ENCODE assay signal across 8 mouse cellular contexts in the genomic region with DNA sequence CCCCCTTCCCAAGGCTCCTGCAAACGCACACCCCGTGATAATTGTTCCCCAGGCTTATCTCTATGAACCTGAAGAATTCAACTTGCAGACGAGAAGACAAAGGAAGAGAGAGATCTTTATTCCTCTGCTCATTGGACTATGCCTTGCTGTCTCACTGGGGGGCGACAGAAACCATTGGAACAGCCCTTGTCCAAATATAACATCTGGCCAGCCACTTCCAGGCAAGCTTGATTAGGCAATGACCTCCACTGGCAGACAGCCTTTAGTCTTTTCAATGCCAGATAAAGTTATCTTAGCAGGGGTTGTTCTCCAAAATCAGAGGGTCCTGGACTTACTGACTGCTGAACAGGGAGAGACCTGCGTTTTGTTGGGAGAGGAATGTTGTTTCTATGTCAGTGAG.
A peak's percentile ranks its signal among the peaks of the same experiment; 100 is the strongest.
DNase-seq lines count a peak whose midpoint lies in the region; ATAC-seq and TF ChIP-seq lines count a peak whose summit lies in the region.
"Had no signal": no experiment of that assay in that cellular context is flagged by ENCODE, and none has a peak within 500 bp of the region (broad histone marks: within the 10 kb centered on the region; RNA-seq: fewer than 3 reads in every experiment).

No protein-coding gene starts in this region.

- peaks cover 16% of the 10 kb centered on the region for H3K27me3 ChIP-seq in midbrain, postnatal 0 days (ENCODE audit: insufficient read depth, low read length)
- H3K27me3 ChIP-seq in midbrain, embryonic 14.5 days (ENCODE audit: control insufficient read depth, insufficient read depth, low read length) = no peaks in the 10 kb centered on the region; the same call in 1 of the 2 replicates

- ATAC-seq in midbrain, postnatal 0 days (ENCODE audit: low FRiP score) = no peak
- ATAC-seq in midbrain, embryonic 14.5 days (ENCODE audit: low FRiP score, low TSS enrichment) = no peak

- H3K4me1 ChIP-seq in midbrain, postnatal 0 days (ENCODE audit: insufficient read depth, low read length) = no peaks in the 10 kb centered on the region
- H3K4me1 ChIP-seq in midbrain, embryonic 14.5 days (ENCODE audit: control insufficient read depth, insufficient read depth, low read length) = no peaks in the 10 kb centered on the region
- H3K4me1 ChIP-seq: liver, embryonic 15.5 days had no signal

- 46% methylated on average over 5 of the region's 5 CpGs for WGBS in midbrain, postnatal 0 days
- 40% methylated on average over 5 of the region's 5 CpGs for WGBS in midbrain, embryonic 14.5 days

- H3K4me3 ChIP-seq in midbrain, postnatal 0 days (ENCODE audit: low read depth, low read length) = no peak overlapping the region
- no peak overlapping the region for H3K4me3 ChIP-seq in midbrain, embryonic 14.5 days (replicated peaks; ENCODE audit: low read depth, low read length)
- H3K4me3 ChIP-seq: liver, embryonic 15.5 days had no signal

- no peak for DNase-seq in midbrain, postnatal 0 days (ENCODE audit: low spot score)
- no peak for DNase-seq in midbrain, embryonic 14.5 days
- peak; percentile 6 for DNase-seq in adrenal gland, postnatal 25 days
- peak; percentile 34 for DNase-seq in kidney, postnatal 14 days
- peak; percentile 16 for DNase-seq in testis, postnatal 14 days (ENCODE audit: low spot score)
- DNase-seq in layer of hippocampus, adult 8-10 months (ENCODE audit: low spot score in 2 of 2) = no peak
- no peak for DNase-seq in cerebellum, postnatal 14 days

- TF ChIP-seq CTCF in midbrain, postnatal 0 days (IDR thresholded peaks at IDR 0.05) = peak; percentile 30; the same call in 1 of the 2 replicates

- no peaks in the 10 kb centered on the region for H3K36me3 ChIP-seq in midbrain, postnatal 0 days (ENCODE audit: insufficient read depth, low read length)
- H3K36me3 ChIP-seq in midbrain, embryonic 14.5 days (ENCODE audit: control insufficient read depth, insufficient read depth, low read length) = no peaks in the 10 kb centered on the region
- H3K36me3 ChIP-seq: liver, embryonic 15.5 days had no signal

- H3K27ac ChIP-seq in midbrain, postnatal 0 days (ENCODE audit: low read depth, low read length) = no peak overlapping the region
- H3K27ac ChIP-seq in midbrain, embryonic 14.5 days (replicated peaks; ENCODE audit: low read depth, low read length) = no peak overlapping the region
- H3K27ac ChIP-seq: liver, embryonic 15.5 days had no signal

- no peak overlapping the region for H3K4me2 ChIP-seq in midbrain, postnatal 0 days (ENCODE audit: low read depth, low read length, poor library complexity, severe bottlenecking)
- H3K4me2 ChIP-seq in midbrain, embryonic 14.5 days (ENCODE audit: low read length) = no peak overlapping the region
- H3K4me2 ChIP-seq: liver, embryonic 15.5 days had no signal

- no peak overlapping the region for H3K9ac ChIP-seq in midbrain, postnatal 0 days (replicated peaks; ENCODE audit: low read length, poor library complexity, severe bottlenecking)
- no peak overlapping the region for H3K9ac ChIP-seq in midbrain, embryonic 14.5 days (replicated peaks; ENCODE audit: low read length)
- H3K9ac ChIP-seq: liver, embryonic 15.5 days had no signal

- H3K9me3 ChIP-seq in midbrain, postnatal 0 days (ENCODE audit: low read length) = no peaks in the 10 kb centered on the region
- H3K9me3 ChIP-seq in midbrain, embryonic 14.5 days (ENCODE audit: control insufficient read depth, low read length) = no peaks in the 10 kb centered on the region
- H3K9me3 ChIP-seq: liver, embryonic 15.5 days had no signal

Comparison
In these comparisons a context has a peak if more than half of its experiments do, and no peak if none do; other contexts are left out.
1. DNase-seq: peak in adrenal gland, postnatal 25 days (single experiment), kidney, postnatal 14 days (single experiment) and testis, postnatal 14 days (single experiment); none in midbrain, postnatal 0 days (single experiment), midbrain, embryonic 14.5 days (single experiment), layer of hippocampus, adult 8-10 months (0 of 2) and cerebellum, postnatal 14 days (0 of 2).